Mouse (Mus musculus): ENCODE data around the gene Cyb5r1. TPM values are rescaled to one million over a fixed set of nuclear protein-coding genes. Genes with fewer than 3 reads are reported as not detected.

The Cyb5r1 gene
- polyA plus RNA-seq (2021; fragmentation: Nextera tagmentation): 45.0 and 46.8 TPM in 2 replicates
- long read RNA-seq, experiment 1, transcript Cyb5r1-201 (9 exons, 1,837 nt): major isoform, 92 of 107 reads
- long read RNA-seq, experiment 1, partial matches to known transcripts: 7 of 107 reads
- long read RNA-seq, experiment 1, other reads (novel, unspliced or antisense): 8 of 107 reads
- long read RNA-seq, experiment 2, transcript Cyb5r1-201 (9 exons, 1,837 nt): major isoform, 147 of 170 reads
- long read RNA-seq, experiment 2, partial matches to known transcripts: 14 of 170 reads
- long read RNA-seq, experiment 2, other reads (novel, unspliced or antisense): 7 of 170 reads

GRCm38 (mm10) chr1:134405509-134406413 is at the start of gene Cyb5r1:
Gene Cyb5r1 (plus strand): TSS chr1:134405559.

DNA sequence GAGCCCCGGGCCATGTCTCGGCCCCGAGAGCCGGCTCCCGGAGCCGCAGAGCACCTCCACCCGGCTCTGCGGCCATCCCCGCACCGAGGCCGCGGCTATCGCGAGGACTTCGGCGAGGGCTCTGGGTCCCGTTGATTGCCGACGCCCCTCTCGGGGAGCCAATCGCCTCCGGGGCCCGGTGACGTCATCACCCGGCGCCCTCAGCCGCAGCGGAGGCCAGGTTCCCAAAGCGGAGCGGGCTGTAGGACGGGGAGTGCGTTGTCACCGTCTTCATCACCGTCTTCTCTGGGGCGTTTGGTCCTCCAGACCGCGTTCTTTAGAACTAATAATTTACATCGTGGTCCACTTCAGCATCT is 43.5 kb upstream of the Cyb5r1 start, which contains the start of gene Tmem183a:
TSS of gene Tmem183a (minus strand) at position 123 of the 356 bp plus-strand sequence.

GRCm38 (mm10) chr1:134385666-134386065 is 19.7 kb upstream of the Cyb5r1 start, which contains the start of gene 4933406M09Rik:
Gene 4933406M09Rik (plus strand): TSS chr1:134385940.

GRCm38 (mm10) chr1:134415168-134415831 is 9.9 kb downstream of the Cyb5r1 start, which contains the start of gene Adipor1:
Gene Adipor1 (plus strand): TSS chr1:134415378.

DNA sequence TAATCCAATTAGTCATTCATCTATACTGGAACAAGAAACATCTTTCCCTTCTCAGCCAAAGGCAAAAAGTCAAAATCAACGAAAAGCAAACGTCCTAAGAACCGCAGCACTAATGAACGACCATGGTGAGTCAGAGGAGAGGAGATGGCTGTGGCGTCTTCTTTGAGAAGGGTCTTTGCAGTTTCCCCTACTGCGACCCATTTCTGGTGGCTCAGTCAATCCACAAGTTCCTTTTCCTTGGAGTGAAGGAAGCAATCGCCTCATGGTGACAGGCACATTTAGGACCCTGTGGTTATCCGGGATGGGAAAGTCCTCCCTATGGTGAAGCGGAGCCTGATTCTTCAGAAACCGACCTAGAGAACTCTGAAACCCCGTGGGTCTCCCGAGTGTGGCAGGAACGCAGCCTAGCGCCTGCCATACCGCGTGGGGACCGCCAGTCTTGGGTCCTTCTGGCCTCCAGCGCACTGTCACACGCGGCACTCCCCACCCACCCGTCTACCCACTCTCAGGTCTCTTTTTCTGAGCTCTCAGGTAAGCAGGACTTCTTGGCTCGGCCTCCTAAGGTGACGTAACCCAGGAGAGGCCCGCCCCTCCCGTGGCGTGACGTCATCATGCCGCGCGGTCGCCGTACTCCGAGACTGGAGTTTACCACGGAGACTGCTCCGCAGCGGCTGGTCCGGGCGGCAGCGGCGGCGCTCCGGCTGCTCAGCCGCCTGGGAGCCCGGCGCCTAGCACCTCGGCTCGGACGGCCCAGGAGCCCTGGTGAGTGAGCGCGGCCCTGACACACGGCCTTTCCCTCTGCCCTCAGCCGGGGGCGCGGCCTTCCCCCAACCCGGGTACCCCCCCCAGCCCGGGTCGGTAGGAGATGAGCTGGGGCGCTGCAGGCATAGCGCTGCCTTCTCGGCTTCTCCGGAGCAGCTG is 49.8 kb downstream of the Cyb5r1 start, which contains the start of gene Klhl12:
TSS of gene Klhl12 (plus strand) at position 628 of the 921 bp plus-strand sequence.

Other genes with a start within 250 kb of the Cyb5r1 start
- gene Chil1, start 223.4 kb upstream of the Cyb5r1 start, polyA plus RNA-seq (2021; fragmentation: Nextera tagmentation): 20.0 and 24.7 TPM in 2 replicates
- 0.10 and 0.19 TPM in 2 replicates for gene Mybph, start 212.1 kb upstream of the Cyb5r1 start, polyA plus RNA-seq (2021; fragmentation: Nextera tagmentation)
- 96.7 and 125 TPM in 2 replicates for gene Adora1, start 170.1 kb upstream of the Cyb5r1 start, polyA plus RNA-seq (2021; fragmentation: Nextera tagmentation)
- gene Myog, start 115.6 kb upstream of the Cyb5r1 start, polyA plus RNA-seq (2021; fragmentation: Nextera tagmentation): not detected in 2 replicates
- 17.2 TPM in 2 replicates for gene Ppfia4, start 72.6 kb upstream of the Cyb5r1 start, polyA plus RNA-seq (2021; fragmentation: Nextera tagmentation)
- 50.2 and 62.1 TPM in 2 replicates for gene Tmem183a, start 43.6 kb upstream of the Cyb5r1 start, polyA plus RNA-seq (2021; fragmentation: Nextera tagmentation)
- gene 4933406M09Rik, start 19.6 kb upstream of the Cyb5r1 start, polyA plus RNA-seq (2021; fragmentation: Nextera tagmentation): not detected in 2 replicates
- 103 TPM in 2 replicates for gene Adipor1, start 9.8 kb downstream of the Cyb5r1 start, polyA plus RNA-seq (2021; fragmentation: Nextera tagmentation)
- gene Klhl12, start 50.0 kb downstream of the Cyb5r1 start, polyA plus RNA-seq (2021; fragmentation: Nextera tagmentation): 15.6 and 18.3 TPM in 2 replicates
- gene Rabif, start 89.1 kb downstream of the Cyb5r1 start, polyA plus RNA-seq (2021; fragmentation: Nextera tagmentation): 31.1 and 35.3 TPM in 2 replicates
- gene Mgat4e, start 144.1 kb downstream of the Cyb5r1 start, polyA plus RNA-seq (2021; fragmentation: Nextera tagmentation): not detected in 2 replicates
- 13.1 and 15.5 TPM in 2 replicates for gene Kdm5b, start 154.6 kb downstream of the Cyb5r1 start, polyA plus RNA-seq (2021; fragmentation: Nextera tagmentation)
- gene Syt2, start 241.1 kb downstream of the Cyb5r1 start, polyA plus RNA-seq (2021; fragmentation: Nextera tagmentation): 6.5 and 6.7 TPM in 2 replicates

Data from layer of hippocampus, adult 6 months (tissue).